Mouse (Mus musculus): ENCODE measurements around the gene Psme1. TPM values are rescaled to one million over a fixed set of nuclear protein-coding genes. Genes with fewer than 3 reads are reported as not detected.

Gene Psme1
- total and polyA plus RNA-seq, 3 experiments = 85.9 to 205 TPM; not detected in 1

- TF ChIP-seq ELF1 (IDR thresholded peaks at IDR 0.05; ENCODE audit: low read depth, low read length) (no peak), CHD1 (IDR thresholded peaks at IDR 0.05; ENCODE audit: low read depth, low read length) (0 out of 2 replicates have a peak, but pooled peaks have one; percentile 68)
- peaks cover 3 to 31% of the 10 kb centered on the region in 2 experiments for H3K4me1 ChIP-seq (ENCODE audit: control insufficient read depth in 1 of 2, insufficient read depth in 2 of 2, low read length in 2 of 2)
- peaks cover 8% of the 10 kb centered on the region for H3K79me2 ChIP-seq (ENCODE audit: control insufficient read depth, insufficient read depth, low read length, poor library complexity)
- peak overlapping the region; percentile 78 to 82 for H3K4me3 ChIP-seq (ENCODE audit: control insufficient read depth in 1 of 2, insufficient read depth in 1 of 2, low read depth in 2 of 2, low read length in 2 of 2)
- no peaks in the 10 kb centered on the region for H3K9me3 ChIP-seq (replicated peaks; ENCODE audit: insufficient read depth, low read length)
- no peaks in the 10 kb centered on the region for H3K27me3 ChIP-seq (ENCODE audit: control insufficient read depth in 1 of 2, insufficient read depth in 2 of 2, low read length in 2 of 2)
- peak; percentile 46 for DNase-seq (ENCODE audit: low read depth, low spot score)
- peaks cover 0 to 34% of the 10 kb centered on the region in 2 experiments; a peak in 2 of 4 replicates for H3K36me3 ChIP-seq (ENCODE audit: control insufficient read depth in 1 of 2, insufficient read depth in 2 of 2, low read length in 2 of 2)
- H3K9ac ChIP-seq (ENCODE audit: control insufficient read depth, low read depth, low read length, poor library complexity, severe bottlenecking) = peak overlapping the region; percentile 58
- H3K27ac ChIP-seq (ENCODE audit: control insufficient read depth, low read depth, low read length) = peak overlapping the region; percentile 100
These were observed 6.4 kb downstream of the Psme1 start for GRCm38 (mm10) chr14:55584303-55584701.

GRCm38 (mm10) chr14:55584702-55585565 lies 7.0 kb downstream of the Psme1 start, which contains the start of gene Emc9:
Gene Emc9 (minus strand): TSS chr14:55585302.
- Histone ChIP-seq H3K36me3 (ENCODE audit: control insufficient read depth in 1 of 2, insufficient read depth in 2 of 2, low read length in 2 of 2) (peaks cover 0 to 34% of the 10 kb centered on the region in 2 experiments; a peak in 2 of 4 replicates), H3K4me3 (ENCODE audit: control insufficient read depth in 1 of 2, insufficient read depth in 1 of 2, low read depth in 2 of 2, low read length in 2 of 2) (peak within 1 kb of the TSS; percentile 78 to 82), H3K79me2 (ENCODE audit: control insufficient read depth, insufficient read depth, low read length, poor library complexity) (peaks cover 12% of the 10 kb centered on the region), H3K9ac (ENCODE audit: control insufficient read depth, low read depth, low read length, poor library complexity, severe bottlenecking) (peak within 1 kb of the TSS; percentile 73), H3K9me3 (replicated peaks; ENCODE audit: insufficient read depth, low read length) (no peaks in the 10 kb centered on the region), H3K27ac (ENCODE audit: control insufficient read depth, low read depth, low read length) (peak within 1 kb of the TSS; percentile 100), H3K4me1 (ENCODE audit: control insufficient read depth in 1 of 2, insufficient read depth in 2 of 2, low read length in 2 of 2) (peaks cover 3 to 37% of the 10 kb centered on the region in 2 experiments), H3K27me3 (ENCODE audit: control insufficient read depth in 1 of 2, insufficient read depth in 2 of 2, low read length in 2 of 2) (no peaks in the 10 kb centered on the region)
- DNase-seq (ENCODE audit: low read depth, low spot score) = peak; percentile 96
- TF ChIP-seq ZNF384 (IDR thresholded peaks at IDR 0.05; ENCODE audit: low read depth, low read length) = peak; percentile 74
- TF ChIP-seq SMC3 (IDR thresholded peaks at IDR 0.05; ENCODE audit: low read depth, low read length) = no peak
- no peak for TF ChIP-seq POLR2AphosphoS5 (IDR thresholded peaks at IDR 0.05; ENCODE audit: borderline replicate concordance, low read depth, low read length)
- no peak for TF ChIP-seq MAZ (IDR thresholded peaks at IDR 0.05; ENCODE audit: low read depth, low read length)
- TF ChIP-seq E2F4 (IDR thresholded peaks at IDR 0.05; ENCODE audit: borderline replicate concordance, low read depth, low read length) = no peak
- TF ChIP-seq MEF2A (IDR thresholded peaks at IDR 0.05; ENCODE audit: extremely low read depth, insufficient replicate concordance, low read depth, low read length, poor library complexity, severe bottlenecking) = no peak
- TF ChIP-seq MXI1 (IDR thresholded peaks at IDR 0.05; ENCODE audit: low read depth, low read length) = peak; percentile 89
- no peak for TF ChIP-seq USF1 (IDR thresholded peaks at IDR 0.05; ENCODE audit: low read depth, low read length)
- no peak for TF ChIP-seq ZC3H11A (IDR thresholded peaks at IDR 0.05; ENCODE audit: low read depth, low read length)
- TF ChIP-seq NELFE (IDR thresholded peaks at IDR 0.05; ENCODE audit: low read depth, low read length) = peak; percentile 66
- no peak for TF ChIP-seq JUND (IDR thresholded peaks at IDR 0.05; ENCODE audit: low read depth, low read length)
- no peak for TF ChIP-seq TCF12 (IDR thresholded peaks at IDR 0.05; ENCODE audit: low read depth, low read length)
- TF ChIP-seq KAT2A (conservative IDR thresholded peaks at IDR 0.05; ENCODE audit: low read depth, low read length) = no peak
- peak in 1 of 2 experiments; percentile 78; a peak in 2 of 4 replicates for TF ChIP-seq POLR2A (IDR thresholded peaks at IDR 0.05; ENCODE audit: control insufficient read depth in 1 of 2, insufficient read depth in 1 of 2, low read depth in 1 of 2, low read length in 2 of 2, poor library complexity in 1 of 2)
- no peak for TF ChIP-seq CTCF (IDR thresholded peaks at IDR 0.05 in 2 of 3, conservative IDR thresholded peaks at IDR 0.05 in 1 of 3; ENCODE audit: control insufficient read depth in 1 of 3, insufficient read depth in 1 of 3, low read depth in 2 of 3, low read length in 3 of 3, poor library complexity in 1 of 3, severe bottlenecking in 1 of 3)
- no peak for TF ChIP-seq CHD2 (IDR thresholded peaks at IDR 0.05; ENCODE audit: low read length)
- TF ChIP-seq SIN3A (IDR thresholded peaks at IDR 0.05; ENCODE audit: low read length) = peak; percentile 62
- peak; percentile 80; the same call in 1 of the 2 replicates for TF ChIP-seq POLR2AphosphoS2 (IDR thresholded peaks at IDR 0.05; ENCODE audit: low read length)
- TF ChIP-seq RCOR1 (IDR thresholded peaks at IDR 0.05; ENCODE audit: low read depth, low read length) = peak; percentile 57; the same call in 1 of the 2 replicates
- TF ChIP-seq USF2 (IDR thresholded peaks at IDR 0.05; ENCODE audit: borderline replicate concordance in 1 of 2, insufficient read depth in 1 of 2, low read depth in 1 of 2, low read length in 2 of 2) = no peak
- no peak for TF ChIP-seq CHD1 (IDR thresholded peaks at IDR 0.05; ENCODE audit: low read depth, low read length)
- TF ChIP-seq MAX (IDR thresholded peaks at IDR 0.05; ENCODE audit: low read length) = peak; percentile 64; the same call in 1 of the 2 replicates
- 0 out of 2 replicates have a peak, but pooled peaks have one; percentile 6 for TF ChIP-seq TAL1 (IDR thresholded peaks at IDR 0.05; ENCODE audit: low read length)
- TF ChIP-seq NRF1 (IDR thresholded peaks at IDR 0.05; ENCODE audit: insufficient read depth, low read depth, low read length, poor library complexity, severe bottlenecking) = peak; percentile 80
- no peak for TF ChIP-seq MYC (IDR thresholded peaks at IDR 0.05; ENCODE audit: low read depth, low read length)
- TF ChIP-seq RAD21 (IDR thresholded peaks at IDR 0.05; ENCODE audit: low read depth, low read length) = no peak
- no peak for TF ChIP-seq BHLHE40 (IDR thresholded peaks at IDR 0.05; ENCODE audit: borderline replicate concordance, low read depth, low read length)
- no peak for TF ChIP-seq GABPA (IDR thresholded peaks at IDR 0.05; ENCODE audit: low read depth, low read length)
